Mouse (Mus musculus): ENCODE data around the gene Rngtt. TPM values are rescaled to one million over a fixed set of nuclear protein-coding genes. Genes with fewer than 3 reads are reported as not detected.
"Not testable (repeated sequence)": the region's sequence is repeated elsewhere in the genome, so short reads cannot be mapped to it uniquely, and the experiment has no call there.

Rngtt gene
- polyA plus RNA-seq, 1 experiment from 2014 or later, result 33.3 TPM

DNA sequence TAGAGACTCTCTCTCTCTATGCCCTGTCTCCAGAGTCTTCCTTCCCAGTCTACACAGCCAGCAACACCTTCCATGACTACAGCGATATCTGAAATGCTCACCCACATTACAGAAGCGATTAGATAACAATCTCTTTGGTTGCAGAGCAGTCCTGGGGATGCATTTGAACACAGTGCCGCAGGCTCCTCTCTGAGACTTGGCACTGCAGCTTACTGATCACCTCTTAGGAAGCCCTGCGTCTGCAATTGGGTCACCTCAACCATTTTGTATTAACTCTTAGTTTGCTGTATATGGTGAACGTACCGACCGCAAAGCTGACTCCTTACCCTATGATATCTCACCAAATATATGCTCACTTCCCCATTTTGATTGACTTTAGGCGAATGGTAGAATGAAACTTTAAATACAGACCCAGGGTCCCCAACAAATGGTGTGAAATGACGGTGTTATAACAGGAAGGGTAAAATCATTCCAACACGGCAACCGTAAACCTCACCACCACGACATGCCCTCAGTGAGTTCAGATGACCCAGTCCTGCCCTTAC lies 20.9 kb upstream of the Rngtt start:
- Histone ChIP-seq H3K36me3 (no peaks in the 10 kb centered on the region), H3K27ac (replicated peaks) (no peak overlapping the region), H3K4me1 (no peaks in the 10 kb centered on the region), H3K9me3 (replicated peaks) (no peaks in the 10 kb centered on the region), H3K27me3 (ENCODE audit: low read depth, poor library complexity, severe bottlenecking) (no peaks in the 10 kb centered on the region), H3K4me3 (no peak overlapping the region)
- no peak for DNase-seq (ENCODE audit: low spot score)
- 93% methylated on average over 12 of the region's 12 CpGs for WGBS

DNA sequence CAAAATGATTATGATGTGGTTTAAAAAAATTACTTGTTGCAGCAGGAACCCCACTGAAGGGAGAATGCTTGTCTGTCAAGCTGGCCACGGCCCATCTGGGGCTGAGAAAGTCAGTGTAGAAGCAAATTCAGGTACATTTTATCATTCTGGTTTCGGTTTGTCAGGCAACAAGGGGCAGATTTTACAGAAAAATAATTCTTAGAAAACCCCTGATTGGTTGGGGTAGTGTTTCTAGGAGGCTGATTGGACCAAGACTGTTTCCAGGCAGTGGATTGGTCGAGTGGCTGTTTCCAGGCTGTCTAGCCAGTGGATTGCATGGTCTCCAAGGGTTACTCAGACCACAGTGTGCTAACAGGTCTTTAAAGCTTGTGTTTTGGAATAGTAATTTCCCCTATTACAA lies 20.1 kb upstream of the Rngtt start, which contains the start of gene Pnrc1:
Gene Pnrc1 (minus strand): TSS at position 162 of the 400 bp plus-strand sequence.
- no peak for DNase-seq (ENCODE audit: low spot score)
- no peak within 1 kb of the TSS for H3K4me3 ChIP-seq
- 78% methylated on average over 3 of the region's 3 CpGs for WGBS
- H3K9me3 ChIP-seq (replicated peaks), result no peaks in the 10 kb centered on the region
- no peaks in the 10 kb centered on the region for H3K27me3 ChIP-seq (ENCODE audit: low read depth, poor library complexity, severe bottlenecking)
- H3K4me1 ChIP-seq, result no peaks in the 10 kb centered on the region
- no peak within 1 kb of the TSS for H3K27ac ChIP-seq (replicated peaks)
- H3K36me3 ChIP-seq, result no peaks in the 10 kb centered on the region

DNA sequence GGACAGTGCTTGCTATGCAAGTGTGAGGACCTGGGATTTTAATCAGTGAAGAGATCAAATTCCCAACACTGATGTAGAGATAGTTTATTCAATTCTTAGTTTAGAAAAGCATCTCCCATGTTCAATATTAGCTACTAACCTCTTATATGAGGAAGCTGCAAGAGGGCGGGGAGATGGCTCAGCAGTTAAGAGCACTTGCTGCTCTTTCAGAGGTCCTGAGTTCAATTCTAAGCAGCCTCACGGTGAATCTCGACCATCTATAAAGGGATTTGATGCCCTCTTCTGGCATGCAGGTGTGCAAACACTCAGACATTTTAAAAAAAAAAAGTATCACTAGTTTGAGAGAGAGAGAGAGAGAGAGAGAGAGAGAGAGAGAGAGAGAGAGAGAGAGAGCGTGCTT lies 19.2 kb upstream of the Rngtt start:
- no peak overlapping the region for H3K4me3 ChIP-seq
- no peak for DNase-seq (ENCODE audit: low spot score)
- WGBS, result 70% methylated on average over 4 of the region's 4 CpGs
- H3K9me3 ChIP-seq (replicated peaks), result no peaks in the 10 kb centered on the region
- no peaks in the 10 kb centered on the region for H3K4me1 ChIP-seq
- no peaks in the 10 kb centered on the region for H3K36me3 ChIP-seq
- H3K27ac ChIP-seq (replicated peaks), result no peak overlapping the region
- H3K27me3 ChIP-seq (ENCODE audit: low read depth, poor library complexity, severe bottlenecking), result no peaks in the 10 kb centered on the region

DNA sequence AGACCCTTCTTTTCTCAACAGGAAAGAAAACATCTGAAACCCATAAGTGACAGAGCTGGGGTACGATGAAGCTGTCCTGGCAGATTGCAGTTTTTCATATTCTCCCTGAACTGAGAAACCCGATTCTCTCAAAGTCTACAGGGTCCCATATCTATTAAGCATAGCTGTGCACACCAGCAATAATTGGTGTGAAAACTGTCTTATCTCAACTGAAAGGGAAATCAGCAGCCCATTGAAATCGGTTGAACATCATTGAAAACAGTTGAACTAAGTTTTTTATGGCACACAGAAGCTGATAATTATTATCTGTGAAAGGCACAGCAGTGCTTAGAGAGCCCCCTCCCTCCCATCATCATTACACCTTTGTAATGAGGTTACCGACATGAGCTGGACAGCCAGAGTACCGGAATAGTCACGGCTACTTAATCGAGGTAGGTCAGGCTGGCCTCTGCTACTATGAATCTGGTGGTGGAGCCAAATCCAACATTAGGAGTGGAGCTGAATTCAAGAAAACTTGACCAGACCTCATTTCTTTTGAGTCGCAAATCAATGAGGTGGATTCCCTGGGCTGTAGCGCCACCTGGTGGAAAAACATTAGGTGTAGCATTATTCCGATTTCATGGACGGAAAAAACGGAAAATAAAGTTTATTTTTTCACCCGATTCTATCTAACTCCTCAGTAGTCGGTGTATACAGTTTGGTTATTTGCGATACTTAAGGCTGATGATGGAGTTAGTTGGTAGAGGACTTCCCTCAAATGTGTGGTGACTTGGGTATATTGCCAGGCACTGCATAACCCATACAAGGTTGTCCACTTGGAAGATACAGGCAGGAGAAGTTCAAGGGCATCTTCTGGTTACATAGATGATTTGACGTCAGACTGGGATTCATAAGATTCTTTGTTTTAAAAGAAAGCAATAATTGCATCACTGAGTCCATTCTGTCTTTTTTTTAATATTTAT lies 17.4 kb upstream of the Rngtt start:
- 28% methylated on average over 16 of the region's 16 CpGs for WGBS
- Histone ChIP-seq H3K27ac (replicated peaks) (no peak overlapping the region), H3K9me3 (replicated peaks) (no peaks in the 10 kb centered on the region), H3K4me3 (no peak overlapping the region), H3K4me1 (no peaks in the 10 kb centered on the region), H3K27me3 (ENCODE audit: low read depth, poor library complexity, severe bottlenecking) (no peaks in the 10 kb centered on the region), H3K36me3 (no peaks in the 10 kb centered on the region)
- DNase-seq (ENCODE audit: low spot score), result peak; percentile 65

DNA sequence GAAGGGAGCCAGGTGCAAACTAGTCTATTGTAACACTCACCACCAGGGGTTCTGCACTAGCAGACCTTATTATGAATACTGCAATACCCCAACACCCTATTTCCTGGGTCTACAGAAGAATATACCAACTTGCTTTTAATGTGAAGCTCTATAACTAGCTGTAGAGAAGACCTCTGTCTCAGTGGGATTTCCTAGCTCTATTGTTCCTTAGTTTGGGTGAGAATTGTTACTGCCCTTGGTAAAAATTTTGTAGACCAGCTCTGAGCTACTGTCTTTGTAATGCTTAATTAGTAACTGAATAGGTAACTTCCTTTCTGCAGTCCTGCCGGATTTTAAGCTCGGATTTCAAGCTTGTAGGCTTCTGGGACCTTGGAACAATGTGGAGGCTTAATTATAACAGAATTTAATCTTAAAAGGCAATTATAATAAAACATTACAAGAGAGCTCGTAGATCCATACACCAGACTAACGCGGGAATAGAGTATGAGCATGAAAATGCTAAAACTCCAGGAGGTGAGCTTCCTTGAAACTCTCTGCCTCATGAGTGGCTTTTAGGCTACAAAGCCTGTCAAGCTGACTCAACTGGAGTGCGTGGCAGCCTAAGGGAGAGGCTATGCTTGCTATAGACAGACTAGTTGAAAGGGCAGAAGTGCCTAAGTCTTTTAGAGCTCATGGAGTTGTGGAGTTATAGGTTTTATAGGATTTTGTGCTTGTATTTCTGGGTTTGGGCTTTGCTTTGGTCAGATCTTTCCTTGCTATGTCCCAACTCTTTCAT lies 9.0 kb upstream of the Rngtt start:
- WGBS, result 87% methylated on average over 6 of the region's 6 CpGs
- not testable (repeated sequence) for H3K4me3 ChIP-seq; H3K27ac ChIP-seq (replicated peaks); H3K36me3 ChIP-seq; DNase-seq (ENCODE audit: low spot score); H3K27me3 ChIP-seq (ENCODE audit: low read depth, poor library complexity, severe bottlenecking); H3K4me1 ChIP-seq; H3K9me3 ChIP-seq (replicated peaks)

DNA sequence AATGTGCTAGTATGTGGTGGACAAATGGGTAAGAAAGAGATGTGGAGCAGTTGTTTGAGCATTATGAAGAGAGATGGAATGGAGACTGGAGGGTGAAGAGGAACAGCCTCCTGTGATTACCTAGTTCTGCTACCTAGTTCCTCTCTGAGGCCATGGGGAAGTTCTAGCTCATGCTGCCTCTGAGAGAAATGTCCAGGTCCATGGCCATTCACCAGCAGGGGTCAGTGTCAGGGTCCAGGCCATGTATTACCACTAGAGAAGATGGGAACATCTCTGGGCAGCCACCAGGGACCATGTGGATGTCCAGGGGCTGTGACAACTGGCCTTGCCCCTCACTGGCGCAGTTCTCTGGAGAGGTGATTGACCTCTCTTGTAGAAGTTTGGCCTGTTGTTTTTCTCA lies 7.1 kb upstream of the Rngtt start:
- no peak for DNase-seq (ENCODE audit: low spot score)
- no peaks in the 10 kb centered on the region for H3K36me3 ChIP-seq
- no peaks in the 10 kb centered on the region for H3K27me3 ChIP-seq (ENCODE audit: low read depth, poor library complexity, severe bottlenecking)
- no peaks in the 10 kb centered on the region for H3K4me1 ChIP-seq
- H3K4me3 ChIP-seq, result no peak overlapping the region
- WGBS, result 85% methylated on average over 1 of the region's 1 CpGs
- H3K9me3 ChIP-seq (replicated peaks), result peaks cover 6% of the 10 kb centered on the region; the same call in 1 of the 2 replicates
- H3K27ac ChIP-seq (replicated peaks), result no peak overlapping the region

DNA sequence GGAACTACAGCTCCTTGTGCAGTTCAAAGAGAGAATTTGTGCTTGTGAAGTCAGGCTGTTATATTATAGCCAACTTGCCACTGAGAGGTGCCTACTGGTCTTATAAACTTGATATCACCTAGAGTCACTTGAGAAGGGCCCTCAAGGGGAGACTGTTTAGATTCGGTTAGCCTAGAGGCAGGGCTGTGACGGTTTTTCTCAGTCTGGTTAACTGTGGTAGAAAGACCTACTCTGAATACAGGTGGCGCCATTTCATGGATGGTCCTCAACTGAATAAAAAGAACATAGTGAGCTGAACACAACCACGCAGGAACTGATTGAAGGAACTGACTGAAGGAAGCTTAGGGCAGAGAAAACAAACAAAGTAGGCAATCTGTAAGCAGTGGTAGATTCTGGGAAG lies 3.0 kb upstream of the Rngtt start:
- H3K4me1 ChIP-seq, result peaks cover 9% of the 10 kb centered on the region
- H3K27ac ChIP-seq (replicated peaks), result no peak overlapping the region
- H3K36me3 ChIP-seq, result peaks cover 4% of the 10 kb centered on the region; the same call in 1 of the 2 replicates
- peaks cover 6% of the 10 kb centered on the region; the same call in 1 of the 2 replicates for H3K9me3 ChIP-seq (replicated peaks)
- WGBS, result 73% methylated on average over 4 of the region's 4 CpGs
- H3K27me3 ChIP-seq (ENCODE audit: low read depth, poor library complexity, severe bottlenecking), result no peaks in the 10 kb centered on the region
- no peak for DNase-seq (ENCODE audit: low spot score)
- no peak overlapping the region for H3K4me3 ChIP-seq

DNA sequence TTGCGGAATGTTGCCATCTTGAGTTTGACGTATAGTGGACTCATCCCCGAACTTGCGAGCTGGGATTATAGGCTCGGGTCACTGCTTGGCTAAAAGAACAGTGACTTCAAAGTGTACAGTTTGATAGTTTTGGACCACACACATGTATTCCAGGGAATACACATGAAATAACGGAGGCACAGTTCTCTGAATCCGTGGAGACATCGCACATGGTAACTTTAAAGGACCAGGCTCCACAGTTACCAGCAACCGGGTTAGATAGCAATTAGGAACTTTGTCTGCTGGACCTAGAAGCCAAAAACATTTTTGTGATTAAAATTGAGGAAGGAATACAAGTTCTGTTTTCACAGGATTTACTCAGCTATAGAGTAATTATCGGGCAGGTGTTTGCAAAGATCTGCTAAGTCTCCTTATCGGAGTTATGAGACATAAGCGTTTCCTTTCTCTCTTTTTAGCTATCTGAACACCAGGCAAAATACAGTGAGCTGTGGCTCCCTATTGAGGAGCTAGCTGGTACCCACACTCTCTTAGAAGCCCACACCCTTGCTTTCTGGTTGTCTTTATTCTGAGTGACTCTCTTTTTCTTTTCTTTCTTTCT lies 828 bp downstream of the Rngtt start:
- H3K4me3 ChIP-seq, result peak overlapping the region; percentile 95

DNA sequence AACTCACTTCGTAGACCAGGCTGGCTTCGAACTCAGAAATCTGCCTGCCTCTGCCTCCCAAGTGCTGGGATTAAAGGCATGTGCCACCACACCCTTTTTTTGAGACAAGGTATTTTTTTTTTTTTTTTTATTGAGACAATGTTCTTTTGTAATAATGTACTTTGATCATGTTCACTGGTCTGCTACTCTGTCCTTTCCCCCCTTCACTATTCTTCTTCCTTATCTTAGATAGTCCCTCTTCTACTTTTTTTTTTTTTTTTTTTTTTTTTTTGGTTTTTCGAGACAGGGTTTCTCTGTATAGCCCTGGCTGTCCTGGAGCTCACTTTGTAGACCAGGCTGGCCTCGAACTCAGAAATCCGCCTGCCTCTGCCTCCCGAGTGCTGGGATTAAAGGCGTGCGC lies 4.0 kb downstream of the Rngtt start:
- H3K4me3 ChIP-seq; DNase-seq (ENCODE audit: low spot score); H3K9me3 ChIP-seq (replicated peaks); H3K27ac ChIP-seq (replicated peaks); H3K27me3 ChIP-seq (ENCODE audit: low read depth, poor library complexity, severe bottlenecking); H3K4me1 ChIP-seq: not testable (repeated sequence)
- H3K36me3 ChIP-seq, result peaks cover 24% of the 10 kb centered on the region
- WGBS, result 98% methylated on average over 7 of the region's 8 CpGs

More for the DNA sequence above, 828 bp downstream of the Rngtt start:
- H3K36me3 ChIP-seq, result peaks cover 11% of the 10 kb centered on the region; the same call in 1 of the 2 replicates
- no peaks in the 10 kb centered on the region for H3K27me3 ChIP-seq (ENCODE audit: low read depth, poor library complexity, severe bottlenecking)
- DNase-seq (ENCODE audit: low spot score), result no peak
- no peaks in the 10 kb centered on the region for H3K9me3 ChIP-seq (replicated peaks)
- H3K4me1 ChIP-seq, result peaks cover 9% of the 10 kb centered on the region
- whole genome bisulfite sequencing, result 25% methylated on average over 12 of the region's 12 CpGs
- peak overlapping the region; percentile 90 for H3K27ac ChIP-seq (replicated peaks)

DNA sequence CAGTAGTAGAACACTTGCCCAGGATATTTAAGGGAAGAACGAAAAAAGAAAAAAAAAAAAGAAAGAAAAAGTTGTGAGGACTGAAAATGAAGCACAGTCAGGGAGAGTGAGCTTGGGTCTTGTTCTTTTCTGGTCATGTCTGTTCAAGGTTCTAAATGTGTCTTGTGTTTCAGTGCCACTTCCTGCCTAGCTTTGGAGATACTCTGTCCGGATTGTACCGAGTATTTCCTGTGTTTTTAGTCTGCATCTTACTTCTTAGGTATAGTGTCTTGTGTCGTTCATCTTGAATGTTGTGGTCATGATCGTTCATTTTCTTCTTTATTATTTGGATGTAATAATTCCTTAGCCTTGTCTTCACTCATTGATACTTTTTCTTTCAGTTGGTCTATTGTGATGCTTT lies 5.7 kb downstream of the Rngtt start:
- H3K4me1 ChIP-seq, result peaks cover 8% of the 10 kb centered on the region
- DNase-seq (ENCODE audit: low spot score), result no peak
- H3K9me3 ChIP-seq (replicated peaks), result no peaks in the 10 kb centered on the region
- H3K27ac ChIP-seq (replicated peaks), result no peak overlapping the region
- WGBS, result 85% methylated on average over 5 of the region's 5 CpGs
- no peak overlapping the region for H3K4me3 ChIP-seq
- H3K27me3 ChIP-seq (ENCODE audit: low read depth, poor library complexity, severe bottlenecking), result no peaks in the 10 kb centered on the region
- peaks cover 33% of the 10 kb centered on the region for H3K36me3 ChIP-seq

DNA sequence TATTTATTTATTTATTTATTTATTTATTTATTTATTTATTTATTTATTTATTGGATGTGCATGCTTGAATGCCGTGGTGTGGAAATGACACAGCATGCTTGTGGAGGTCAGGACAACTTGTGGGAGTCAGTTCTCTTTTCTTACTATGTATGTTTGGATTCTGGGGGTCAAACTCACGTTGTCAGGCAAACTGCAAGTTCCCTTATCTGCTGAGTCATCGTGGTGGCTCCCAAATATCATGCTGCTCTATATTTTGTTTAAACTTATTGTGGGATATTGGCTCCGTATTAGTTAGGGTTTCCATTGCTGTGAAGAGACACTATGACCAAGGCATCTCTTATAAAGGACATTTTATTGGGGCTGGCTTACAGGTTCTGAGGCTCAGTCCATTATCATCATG lies 21.0 kb downstream of the Rngtt start:
- H3K9me3 ChIP-seq (replicated peaks), result no peaks in the 10 kb centered on the region
- H3K4me3 ChIP-seq, result no peak overlapping the region
- H3K27me3 ChIP-seq (ENCODE audit: low read depth, poor library complexity, severe bottlenecking), result no peaks in the 10 kb centered on the region
- no peak for DNase-seq (ENCODE audit: low spot score)
- no peaks in the 10 kb centered on the region for H3K4me1 ChIP-seq
- H3K36me3 ChIP-seq, result peaks cover 91% of the 10 kb centered on the region
- WGBS, result 93% methylated on average over 4 of the region's 4 CpGs
- H3K27ac ChIP-seq (replicated peaks), result no peak overlapping the region

DNA sequence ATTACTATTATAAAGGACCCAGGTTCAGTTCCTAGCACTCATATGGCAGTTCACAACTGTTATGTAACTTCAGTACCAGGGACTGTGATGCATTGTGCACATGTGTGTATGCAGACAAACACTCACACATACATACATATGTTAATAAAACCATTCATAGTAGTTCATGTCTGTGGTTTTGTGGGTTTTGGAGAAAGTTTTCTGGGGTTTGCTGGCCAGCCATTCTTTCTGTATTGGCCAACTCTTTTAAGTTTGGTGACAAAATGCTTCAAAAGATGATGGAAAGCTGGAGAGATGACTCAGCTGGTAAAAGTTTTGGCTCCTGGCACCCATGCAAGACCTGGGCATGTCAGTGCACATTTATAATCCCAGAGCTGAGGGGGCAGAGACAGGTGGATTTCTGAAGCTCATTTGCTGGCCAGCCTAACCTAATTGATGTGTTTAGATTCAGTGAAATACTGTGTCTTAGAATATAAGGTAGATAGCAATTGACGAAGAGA lies 22.9 kb downstream of the Rngtt start:
- Histone ChIP-seq H3K4me3 (no peak overlapping the region), H3K27ac (replicated peaks) (no peak overlapping the region), H3K36me3 (peaks cover 84% of the 10 kb centered on the region), H3K9me3 (replicated peaks) (no peaks in the 10 kb centered on the region), H3K27me3 (ENCODE audit: low read depth, poor library complexity, severe bottlenecking) (no peaks in the 10 kb centered on the region), H3K4me1 (no peaks in the 10 kb centered on the region)
- 100% methylated on average over 1 of the region's 1 CpGs for WGBS
- DNase-seq (ENCODE audit: low spot score), result no peak
